Mouse (Mus musculus) left cerebral cortex, postnatal 10 days (tissue): ENCODE data around the gene Lrrc32. TPM values are rescaled to one million over a fixed set of nuclear protein-coding genes. Genes with fewer than 3 reads are reported as not detected.

Experiments
- DNase-seq, 2 experiments: peaks; one replicate each; pipeline ENCODE4 v3.0.0; 2021 to 2022; ENCODE audit warnings: low spot score in 2 of 2, mixed read lengths in 1 of 2; ENCODE audit errors: extremely low spot score in 1 of 2
- intact Hi-C: fragments of 180-260 bp; cut with DNase I; formaldehyde crosslinking; loops from one replicate; pipeline ENCODE4 v1.15.1; 2025
- total RNA-seq, 2 experiments: library from RNA; stranded (reverse); gene quantifications; 2 replicates each; pipeline ENCODE4 v1.2.3; 2021

Lrrc32 gene
- total RNA-seq, 2 experiments from 2014 or later, result 2.8 to 4.3 TPM

- DNase-seq, result peak in 1 of 2 experiments; percentile 30
- intact Hi-C loops, result loop anchor here (10.0 kb wide), 1 partner anchor 219 kb away; the partner anchor contains the start of gene Thap12
Observed at GRCm38 (mm10) chr7:98485508-98485907, 3.6 kb upstream of the Lrrc32 start.

DNA sequence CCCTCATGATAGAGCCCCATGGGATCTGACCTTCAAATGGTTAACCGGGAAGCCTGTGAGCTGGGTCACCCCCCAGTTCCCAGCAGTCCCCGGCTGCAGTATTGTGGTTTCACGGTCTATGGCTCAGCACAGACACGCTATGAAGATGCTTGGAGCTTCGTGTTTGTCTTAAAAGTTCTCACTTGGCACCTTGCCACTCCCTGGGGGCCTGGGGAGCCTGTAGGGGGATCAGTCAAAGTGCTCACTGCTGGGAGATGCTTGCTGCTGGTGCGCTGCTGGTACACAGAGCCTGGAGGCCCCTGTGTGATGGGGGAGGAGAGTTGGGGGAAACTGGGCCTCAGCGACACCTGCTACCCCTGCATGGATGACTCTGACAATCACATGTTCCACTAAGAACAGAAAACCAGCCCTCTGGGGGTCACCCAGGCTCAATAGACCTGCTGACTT, 2.6 kb upstream of the Lrrc32 start:
- peak in 1 of 2 experiments; percentile 36 for DNase-seq
- intact Hi-C loops, result loop anchor here (10.0 kb wide), 1 partner anchor 218 kb away; the partner anchor contains the start of gene Thap12

- DNase-seq, result no peak
- intact Hi-C loops, result loop anchor here (10.0 kb wide), 1 partner anchor 217 kb away; the partner anchor contains the start of gene Thap12
Observed at GRCm38 (mm10) chr7:98487202-98487980, 1.7 kb upstream of the Lrrc32 start.

DNA sequence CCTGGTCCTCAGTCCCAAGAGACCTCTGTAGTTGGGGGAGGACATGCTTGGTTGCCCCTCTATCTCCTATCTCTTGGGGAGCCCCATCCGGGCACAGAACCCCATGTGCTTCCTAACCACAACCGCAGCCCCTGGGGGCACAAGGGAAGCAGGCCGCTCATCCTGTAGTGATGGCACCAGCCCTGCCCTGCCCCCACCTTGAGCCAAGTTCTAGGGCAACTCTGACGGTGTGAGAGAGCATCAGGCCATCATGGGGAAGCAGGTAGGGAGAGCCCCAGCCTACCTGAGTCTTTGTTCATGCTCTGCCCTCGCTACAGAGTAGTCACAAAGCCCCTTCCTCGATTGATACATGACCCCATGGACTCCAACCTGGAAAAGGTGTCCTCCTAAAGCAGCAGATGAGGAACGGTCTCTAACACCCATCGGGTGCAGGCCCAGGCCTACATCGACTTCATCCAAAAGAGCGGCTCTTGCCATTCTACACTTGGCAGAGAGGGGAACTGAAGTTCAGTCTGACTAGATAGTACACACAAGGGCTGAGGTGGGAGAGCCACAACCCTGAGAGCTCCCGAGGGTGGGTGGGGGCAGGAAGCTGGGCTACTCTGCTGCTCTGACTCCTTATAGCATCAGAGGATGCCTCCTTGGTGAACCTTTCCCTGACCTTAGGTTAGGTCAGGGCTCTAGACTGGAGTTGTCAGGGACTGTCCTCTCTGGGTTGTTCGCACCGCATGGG, 519 bp upstream of the Lrrc32 start:
- intact Hi-C loops, result loop anchor here (10.0 kb wide), 1 partner anchor 216 kb away; the partner anchor contains the start of gene Thap12

GRCm38 (mm10) chr7:98489623-98490084, 571 bp downstream of the Lrrc32 start:
- peak; percentile 36 to 91 for DNase-seq
- intact Hi-C loops, result loop anchor here (10.0 kb wide), 1 partner anchor 215 kb away; the partner anchor contains the start of gene Thap12

More for the DNA sequence above, 519 bp upstream of the Lrrc32 start:
- peak in 1 of 2 experiments; percentile 31 for DNase-seq

GRCm38 (mm10) chr7:98490328-98490727, 1.2 kb downstream of the Lrrc32 start:
- DNase-seq, result peak in 1 of 2 experiments; percentile 12
- intact Hi-C loops, result no loop called here

GRCm38 (mm10) chr7:98490911-98491310, 1.8 kb downstream of the Lrrc32 start:
- intact Hi-C loops, result no loop called here
- no peak for DNase-seq

- intact Hi-C loops, result no loop called here
Observed at GRCm38 (mm10) chr7:98491451-98492200, 2.5 kb downstream of the Lrrc32 start.

GRCm38 (mm10) chr7:98492331-98492730, 3.2 kb downstream of the Lrrc32 start:
- intact Hi-C loops, result no loop called here
- peak in 1 of 2 experiments; percentile 17 for DNase-seq

More at GRCm38 (mm10) chr7:98491451-98492200, 2.5 kb downstream of the Lrrc32 start:
- DNase-seq, result peak in 1 of 2 experiments; percentile 29

DNA sequence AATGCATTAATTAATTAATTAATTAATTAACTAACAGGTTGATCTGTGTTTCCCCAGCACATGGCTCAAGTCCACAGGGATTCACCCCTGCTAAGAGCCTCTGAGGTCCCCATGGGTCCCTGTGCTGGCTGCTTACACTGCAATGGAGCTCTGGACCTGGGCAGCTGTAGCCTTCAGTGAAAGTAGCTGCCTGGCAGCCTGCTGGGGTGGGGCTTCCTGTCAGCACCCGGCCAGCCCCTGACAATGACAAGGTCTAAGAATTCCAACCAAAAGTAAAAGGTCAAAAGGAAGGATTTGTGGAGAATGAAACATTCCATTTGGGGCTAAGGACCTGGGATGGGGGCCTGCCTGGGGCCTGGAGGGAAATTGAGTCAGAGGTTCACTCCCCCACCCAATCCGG, 4.2 kb downstream of the Lrrc32 start:
- intact Hi-C loops, result no loop called here
- no peak for DNase-seq

- intact Hi-C loops, result no loop called here
- DNase-seq, result no peak
Observed at GRCm38 (mm10) chr7:98493901-98494480, 4.9 kb downstream of the Lrrc32 start.

GRCm38 (mm10) chr7:98495591-98495990, 6.5 kb downstream of the Lrrc32 start:
- intact Hi-C loops, result no loop called here

DNA sequence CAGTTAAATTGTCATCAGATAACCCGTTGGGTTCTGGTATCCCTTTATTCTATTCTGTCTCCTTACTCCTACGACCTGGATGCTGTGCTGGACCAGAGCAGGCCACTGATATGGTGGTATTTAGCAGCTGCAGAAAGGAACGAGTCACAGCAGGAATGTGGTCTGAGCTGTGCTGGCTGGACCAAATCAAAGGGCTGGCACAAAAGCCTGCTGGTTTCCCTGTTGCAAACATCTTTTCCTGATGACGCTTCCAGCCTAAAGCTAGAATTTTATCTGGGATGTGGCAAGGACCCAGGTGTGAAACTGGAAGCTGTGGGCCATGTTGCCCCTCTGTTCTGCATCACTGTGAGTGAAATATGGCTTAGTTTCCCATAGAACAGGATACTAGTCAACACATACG, 8.4 kb downstream of the Lrrc32 start:
- no peak for DNase-seq
- intact Hi-C loops, result no loop called here

More at GRCm38 (mm10) chr7:98495591-98495990, 6.5 kb downstream of the Lrrc32 start:
- DNase-seq, result no peak

- no peak for DNase-seq
- intact Hi-C loops, result no loop called here
Observed at GRCm38 (mm10) chr7:98498101-98498500, 9.0 kb downstream of the Lrrc32 start.

DNA sequence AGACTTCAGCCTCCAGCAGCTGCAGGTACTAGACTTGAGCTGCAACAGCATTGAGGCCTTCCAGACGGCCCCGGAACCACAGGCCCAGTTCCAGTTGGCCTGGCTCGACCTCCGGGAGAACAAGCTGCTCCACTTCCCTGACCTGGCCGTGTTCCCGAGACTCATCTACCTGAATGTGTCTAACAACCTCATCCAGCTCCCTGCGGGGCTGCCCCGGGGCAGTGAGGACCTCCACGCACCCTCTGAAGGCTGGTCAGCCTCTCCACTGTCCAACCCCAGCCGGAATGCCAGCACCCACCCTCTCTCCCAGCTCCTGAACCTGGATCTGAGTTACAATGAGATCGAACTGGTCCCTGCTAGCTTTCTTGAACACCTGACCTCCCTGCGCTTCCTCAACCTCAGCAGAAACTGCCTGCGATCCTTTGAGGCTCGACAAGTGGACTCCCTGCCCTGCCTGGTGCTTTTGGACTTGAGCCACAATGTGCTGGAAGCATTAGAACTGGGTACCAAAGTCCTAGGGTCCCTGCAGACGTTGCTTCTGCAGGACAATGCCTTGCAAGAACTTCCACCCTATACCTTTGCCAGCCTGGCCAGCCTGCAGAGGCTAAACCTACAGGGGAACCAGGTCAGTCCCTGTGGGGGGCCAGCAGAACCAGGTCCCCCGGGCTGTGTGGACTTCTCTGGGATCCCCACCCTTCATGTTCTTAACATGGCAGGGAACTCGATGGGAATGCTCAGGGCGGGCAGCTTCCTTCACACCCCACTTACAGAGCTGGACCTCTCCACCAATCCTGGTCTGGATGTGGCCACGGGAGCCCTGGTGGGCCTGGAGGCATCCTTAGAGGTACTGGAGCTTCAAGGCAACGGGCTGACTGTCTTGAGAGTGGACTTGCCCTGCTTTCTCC, 9.8 kb downstream of the Lrrc32 start:
- intact Hi-C loops, result no loop called here
- no peak for DNase-seq

DNA sequence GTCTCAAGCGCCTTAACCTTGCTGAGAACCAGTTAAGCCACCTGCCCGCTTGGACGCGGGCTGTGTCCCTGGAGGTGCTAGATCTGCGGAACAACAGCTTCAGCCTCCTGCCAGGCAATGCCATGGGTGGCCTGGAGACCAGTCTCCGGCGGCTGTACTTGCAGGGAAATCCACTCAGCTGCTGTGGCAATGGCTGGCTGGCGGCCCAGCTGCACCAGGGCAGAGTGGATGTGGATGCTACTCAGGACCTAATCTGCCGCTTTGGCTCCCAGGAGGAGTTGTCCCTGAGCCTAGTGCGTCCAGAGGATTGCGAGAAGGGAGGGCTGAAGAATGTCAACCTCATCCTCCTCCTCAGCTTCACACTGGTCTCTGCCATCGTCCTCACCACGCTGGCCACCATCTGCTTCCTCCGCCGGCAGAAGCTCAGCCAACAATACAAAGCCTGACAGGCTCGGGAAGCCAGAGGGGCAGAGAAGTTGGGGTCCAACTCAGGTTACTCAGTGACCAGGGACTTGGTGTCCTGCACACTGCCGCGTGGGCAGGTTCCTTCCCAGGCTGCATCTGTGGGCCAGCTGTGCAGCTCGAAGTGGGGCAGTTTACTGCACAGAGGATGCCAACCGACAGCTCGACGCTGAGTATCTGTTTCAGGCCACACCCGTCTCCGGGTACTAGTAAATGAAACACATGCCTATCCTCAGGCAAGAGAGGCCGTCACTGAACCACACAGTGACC, 10.6 kb downstream of the Lrrc32 start:
- no peak for DNase-seq

GRCm38 (mm10) chr7:98500470-98500869, 11.4 kb downstream of the Lrrc32 start:
- intact Hi-C loops, result no loop called here

More for the DNA sequence above, 10.6 kb downstream of the Lrrc32 start:
- intact Hi-C loops, result no loop called here

More at GRCm38 (mm10) chr7:98500470-98500869, 11.4 kb downstream of the Lrrc32 start:
- no peak for DNase-seq
